Mouse (Mus musculus) heart, adult 2 months (tissue): ENCODE data around the gene Vamp3.

Source experiments
- CTCF ChIP-seq: fragments of 200-600 bp; IDR thresholded peaks from 2 replicates; pipeline ENCODE4 v1.8.1; 2022; ENCODE audit warnings: antibody characterized with exemption, mild to moderate bottlenecking, moderate library complexity
- POLR2A ChIP-seq: fragments of 200-500 bp; IDR thresholded peaks from 2 replicates; pipeline ENCODE4 v1.6.1; 2011; ENCODE audit warnings: mild to moderate bottlenecking, low read depth, low read length, control low read depth; ENCODE audit not compliant: insufficient read depth

DNA sequence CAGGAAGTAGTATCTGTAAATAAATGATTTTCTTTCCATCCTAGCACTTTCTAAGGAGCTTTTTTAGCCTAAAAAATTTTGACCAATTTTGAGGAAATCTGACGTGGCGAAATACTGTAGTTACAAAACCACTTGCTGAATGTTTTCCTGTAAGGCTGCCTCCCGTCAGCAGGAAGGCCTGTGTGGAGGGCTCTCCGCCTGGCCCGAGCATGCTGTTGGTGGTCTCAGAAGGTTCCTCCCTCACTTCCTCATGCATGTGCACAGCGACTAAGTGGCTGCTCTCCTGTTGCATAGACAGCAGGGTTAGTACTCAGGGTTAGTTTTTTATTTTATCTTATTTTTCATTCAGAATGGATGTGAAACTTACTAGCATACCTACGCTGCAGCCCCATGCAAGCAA lies 13.2 kb upstream of the Vamp3 start:
- TF ChIP-seq CTCF: no peak
- no peak for TF ChIP-seq POLR2A
